Mouse (Mus musculus) urinary bladder, postnatal 25 days (tissue): ENCODE data around the gene Nisch.
A peak's percentile ranks its signal among the peaks of the same experiment; 100 is the strongest.

ENCODE experiments used
- DNase-seq: peaks from one replicate; pipeline ENCODE4 v3.0.0; 2022; ENCODE audit warnings: low spot score

The Nisch gene

GRCm38 (mm10) chr14:31130236-31131220, 86.2 kb downstream of the Nisch start, which contains the start of gene Nt5dc2:
Gene Nt5dc2 (plus strand): TSS chr14:31131053.
- peak; percentile 81 for DNase-seq

GRCm38 (mm10) chr14:31129326-31130235, 87.2 kb downstream of the Nisch start:
- no peak for DNase-seq

DNA sequence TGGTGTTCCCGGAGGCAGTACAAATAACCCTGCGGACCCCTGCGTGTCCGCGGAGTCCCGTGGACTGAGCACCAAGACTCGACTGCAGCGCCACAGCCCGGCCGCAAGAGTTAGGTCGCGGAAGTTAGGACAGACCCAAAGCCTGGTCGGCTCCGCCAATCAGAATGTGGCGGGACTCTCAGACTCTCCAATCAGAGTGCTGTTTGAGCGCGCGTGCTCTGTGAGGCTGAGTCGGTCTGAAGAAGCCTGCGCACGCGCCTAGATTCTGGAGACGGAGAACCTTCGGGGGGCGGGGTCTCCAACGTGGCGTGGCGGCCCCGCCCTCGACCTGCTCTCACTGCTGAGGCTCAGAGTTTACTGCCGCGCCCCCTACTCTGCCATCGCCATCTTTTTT, 87.9 kb downstream of the Nisch start, which contains the start of gene Smim4:
Gene Smim4, minus strand, starts transcription at position 131 of the 394 bp plus-strand sequence.
- DNase-seq = peak; percentile 95

DNA sequence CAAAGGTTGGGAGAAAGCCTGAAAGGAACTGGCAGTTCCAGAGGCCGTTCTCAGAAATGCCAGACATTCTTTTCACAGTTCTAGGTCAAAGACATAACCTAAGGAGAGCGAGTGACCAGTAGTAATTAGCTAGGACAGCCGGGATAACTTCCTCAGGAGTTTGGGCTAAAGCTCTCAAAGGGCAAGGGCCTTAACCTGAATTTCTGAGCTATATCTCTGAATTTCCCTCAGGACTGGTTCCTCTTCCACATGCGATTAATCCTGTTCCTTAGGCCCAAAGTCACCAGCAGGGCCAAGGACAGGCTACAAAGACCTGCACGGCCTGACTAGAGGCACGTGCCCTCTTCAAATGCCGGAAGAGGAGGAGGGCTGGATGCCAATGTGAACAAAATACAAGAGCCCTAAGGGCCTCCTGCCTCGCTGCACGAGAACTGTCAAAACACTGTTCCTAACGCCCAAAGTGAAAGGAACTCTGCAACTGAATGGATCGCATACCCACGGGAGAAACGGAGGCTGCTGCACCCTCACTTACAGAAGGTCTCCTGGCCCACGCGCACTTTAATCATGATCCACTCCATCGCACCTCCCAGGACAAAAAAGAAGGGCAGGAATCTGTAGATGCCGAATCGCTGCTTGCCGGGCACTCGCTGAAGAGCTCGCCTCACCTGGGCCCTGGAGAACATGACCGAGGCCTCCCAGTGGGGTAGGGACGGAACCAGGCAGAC, 88.5 kb downstream of the Nisch start:
- peak; percentile 34 for DNase-seq

- DNase-seq = no peak
These were observed 89.9 kb downstream of the Nisch start for GRCm38 (mm10) chr14:31126826-31127225.

- no peak for DNase-seq
These were observed 91.4 kb downstream of the Nisch start for GRCm38 (mm10) chr14:31125106-31126075.
